Mouse (Mus musculus): ENCODE measurements around the gene Jam2. TPM values are rescaled to one million over a fixed set of nuclear protein-coding genes. Genes with fewer than 3 reads are reported as not detected.

The Jam2 gene
- polyA plus RNA-seq, 1 experiment from 2014 or later = 37.7 TPM

GRCm38 (mm10) chr16:84769619-84770464 is 4.1 kb upstream of the Jam2 start:
- H3K4me3 ChIP-seq (replicated peaks; ENCODE audit: low read depth, low read length) = no peak overlapping the region
- ATAC-seq (ENCODE audit: low FRiP score, low TSS enrichment) = no peak

DNA sequence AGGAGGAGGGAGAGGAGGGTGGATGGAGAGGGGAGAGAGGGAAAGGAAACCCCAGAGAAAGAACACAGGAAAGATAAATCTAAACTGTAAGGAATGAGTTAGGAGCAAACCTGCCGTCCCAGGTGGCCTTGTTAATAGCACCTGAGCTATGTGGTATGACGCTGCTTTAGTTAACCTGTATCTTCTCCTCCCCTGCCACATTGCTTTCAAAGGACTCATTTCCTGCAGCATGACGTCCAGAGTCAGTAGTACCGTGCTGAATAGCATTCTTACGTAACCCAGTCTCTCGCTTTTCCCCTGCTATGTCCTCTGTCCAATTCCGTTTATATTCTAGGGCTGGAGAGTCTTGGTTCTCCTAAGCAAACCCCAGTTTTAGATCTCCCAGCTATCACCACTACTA is 3.0 kb upstream of the Jam2 start:
- H3K4me2 ChIP-seq (ENCODE audit: low read length) = no peak overlapping the region
- H3K27ac ChIP-seq (replicated peaks; ENCODE audit: low read depth, low read length) = no peak overlapping the region
- H3K9ac ChIP-seq (replicated peaks; ENCODE audit: low read length) = no peak overlapping the region
- H3K36me3 ChIP-seq (ENCODE audit: control insufficient read depth, insufficient read depth, low read length) = no peaks in the 10 kb centered on the region
- WGBS = 92% methylated on average over 7 of the region's 7 CpGs
- H3K9me3 ChIP-seq (ENCODE audit: control insufficient read depth, low read length) = no peaks in the 10 kb centered on the region
- ATAC-seq (ENCODE audit: low FRiP score, low TSS enrichment) (no peak), DNase-seq (no peak)
- H3K4me3 ChIP-seq (replicated peaks; ENCODE audit: low read depth, low read length) = no peak overlapping the region
- H3K27me3 ChIP-seq (ENCODE audit: control insufficient read depth, insufficient read depth, low read length) = no peaks in the 10 kb centered on the region
- no peaks in the 10 kb centered on the region for H3K4me1 ChIP-seq (ENCODE audit: control insufficient read depth, insufficient read depth, low read length)

More at GRCm38 (mm10) chr16:84769619-84770464, 4.1 kb upstream of the Jam2 start:
- no peaks in the 10 kb centered on the region for H3K27me3 ChIP-seq (ENCODE audit: control insufficient read depth, insufficient read depth, low read length)
- H3K36me3 ChIP-seq (ENCODE audit: control insufficient read depth, insufficient read depth, low read length) = no peaks in the 10 kb centered on the region
- no peak overlapping the region for H3K27ac ChIP-seq (replicated peaks; ENCODE audit: low read depth, low read length)
- no peaks in the 10 kb centered on the region for H3K9me3 ChIP-seq (ENCODE audit: control insufficient read depth, low read length)
- no peaks in the 10 kb centered on the region for H3K4me1 ChIP-seq (ENCODE audit: control insufficient read depth, insufficient read depth, low read length)
- no peak overlapping the region for H3K4me2 ChIP-seq (ENCODE audit: low read length)
- 87% methylated on average over 19 of the region's 19 CpGs for WGBS
- no peak overlapping the region for H3K9ac ChIP-seq (replicated peaks; ENCODE audit: low read length)
- no peak for DNase-seq

DNA sequence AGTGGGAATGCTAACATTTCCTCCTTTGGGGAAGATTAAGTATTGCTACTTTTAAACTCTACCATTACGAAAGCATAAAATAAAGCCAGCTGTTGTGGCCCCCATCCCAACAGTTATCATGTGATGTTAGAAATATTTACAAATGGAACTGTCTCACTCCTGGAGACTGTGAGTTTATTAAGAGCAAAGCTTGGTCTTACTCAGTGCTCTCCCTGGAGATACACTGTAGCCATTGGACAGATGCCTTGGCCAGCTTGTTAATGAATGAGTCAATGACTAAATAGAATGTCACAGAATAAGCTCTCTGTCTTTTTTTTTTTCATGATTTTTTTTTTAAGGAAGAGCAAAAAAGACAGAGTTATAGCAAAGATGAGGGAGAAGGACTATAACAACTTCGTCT is 2.5 kb upstream of the Jam2 start:
- H3K4me1 ChIP-seq (ENCODE audit: control insufficient read depth, insufficient read depth, low read length) = no peaks in the 10 kb centered on the region; the same call in 1 of the 2 replicates
- no peak overlapping the region for H3K9ac ChIP-seq (replicated peaks; ENCODE audit: low read length)
- no peaks in the 10 kb centered on the region for H3K27me3 ChIP-seq (ENCODE audit: control insufficient read depth, insufficient read depth, low read length)
- DNase-seq (no peak), ATAC-seq (ENCODE audit: low FRiP score, low TSS enrichment) (no peak)
- H3K27ac ChIP-seq (replicated peaks; ENCODE audit: low read depth, low read length) = no peak overlapping the region
- no peak overlapping the region for H3K4me2 ChIP-seq (ENCODE audit: low read length)
- no peak overlapping the region for H3K4me3 ChIP-seq (replicated peaks; ENCODE audit: low read depth, low read length)
- WGBS = 93% methylated on average over 2 of the region's 2 CpGs
- H3K36me3 ChIP-seq (ENCODE audit: control insufficient read depth, insufficient read depth, low read length) = no peaks in the 10 kb centered on the region
- H3K9me3 ChIP-seq (ENCODE audit: control insufficient read depth, low read length) = no peaks in the 10 kb centered on the region

DNA sequence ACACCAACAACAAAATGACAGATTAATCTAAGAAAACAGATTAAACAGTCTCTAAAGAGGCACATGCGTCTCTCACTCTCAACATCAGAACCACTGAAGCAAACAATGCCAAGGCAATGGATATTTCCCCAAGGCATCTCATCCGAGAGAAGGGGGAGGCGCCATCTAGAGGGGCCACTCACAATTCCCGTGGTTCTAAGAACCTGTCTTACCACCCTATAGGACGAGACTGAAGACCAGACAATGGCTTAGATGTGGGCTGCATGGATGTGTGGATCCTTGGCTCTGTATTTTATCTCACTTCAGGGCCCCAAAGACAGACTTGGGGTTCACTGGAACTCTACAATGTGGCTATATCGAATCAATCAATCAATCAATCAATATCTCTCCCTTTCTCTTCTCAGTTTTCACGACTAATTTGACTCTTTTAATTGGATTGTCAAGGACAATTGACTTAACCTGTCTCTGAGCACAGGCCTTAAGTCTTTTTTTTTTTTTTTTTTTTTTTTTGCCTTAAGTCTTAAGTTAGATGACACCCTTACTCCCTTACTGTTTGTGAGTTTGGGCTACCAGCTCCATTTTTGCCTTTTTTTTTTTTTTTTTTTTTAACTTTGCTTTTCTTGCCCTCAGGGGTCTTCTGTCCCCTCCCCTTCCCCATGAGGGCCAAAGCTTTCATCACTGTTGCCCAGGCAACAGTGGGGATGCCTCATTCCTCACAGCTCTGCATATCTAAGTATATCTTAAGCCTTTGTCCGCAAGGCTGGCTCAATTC is 1.2 kb upstream of the Jam2 start:
- Histone ChIP-seq H3K9ac (replicated peaks; ENCODE audit: low read length) (peak overlapping the region; percentile 70; the same call in 1 of the 2 replicates), H3K36me3 (ENCODE audit: control insufficient read depth, insufficient read depth, low read length) (no peaks in the 10 kb centered on the region), H3K27me3 (ENCODE audit: control insufficient read depth, insufficient read depth, low read length) (no peaks in the 10 kb centered on the region), H3K4me2 (ENCODE audit: low read length) (peak overlapping the region; percentile 95), H3K4me3 (replicated peaks; ENCODE audit: low read depth, low read length) (peak overlapping the region; percentile 71), H3K27ac (replicated peaks; ENCODE audit: low read depth, low read length) (peak overlapping the region; percentile 91), H3K9me3 (ENCODE audit: control insufficient read depth, low read length) (no peaks in the 10 kb centered on the region), H3K4me1 (ENCODE audit: control insufficient read depth, insufficient read depth, low read length) (no peaks in the 10 kb centered on the region; the same call in 1 of the 2 replicates)
- ATAC-seq (ENCODE audit: low FRiP score, low TSS enrichment) (peak; percentile 59), DNase-seq (peak; percentile 82)
- WGBS = 4% methylated on average over 8 of the region's 8 CpGs

GRCm38 (mm10) chr16:84773268-84773861 is 558 bp upstream of the Jam2 start:
- no peaks in the 10 kb centered on the region for H3K27me3 ChIP-seq (ENCODE audit: control insufficient read depth, insufficient read depth, low read length)
- under 1% methylated on average over 15 of the region's 15 CpGs for WGBS
- 0 out of 2 replicates have a peak, but pooled peaks cover 1% of the 10 kb centered on the region for H3K36me3 ChIP-seq (ENCODE audit: control insufficient read depth, insufficient read depth, low read length)
- no peaks in the 10 kb centered on the region for H3K9me3 ChIP-seq (ENCODE audit: control insufficient read depth, low read length)
- peak overlapping the region; percentile 71 for H3K4me3 ChIP-seq (replicated peaks; ENCODE audit: low read depth, low read length)
- H3K4me1 ChIP-seq (ENCODE audit: control insufficient read depth, insufficient read depth, low read length) = no peaks in the 10 kb centered on the region; the same call in 1 of the 2 replicates
- peak overlapping the region; percentile 70 for H3K9ac ChIP-seq (replicated peaks; ENCODE audit: low read length)
- H3K4me2 ChIP-seq (ENCODE audit: low read length) = peak overlapping the region; percentile 95
- peak overlapping the region; percentile 91 for H3K27ac ChIP-seq (replicated peaks; ENCODE audit: low read depth, low read length)
- DNase-seq (peak; percentile 59), ATAC-seq (ENCODE audit: low FRiP score, low TSS enrichment) (peak; percentile 16; the same call in 1 of the 2 replicates)

GRCm38 (mm10) chr16:84774761-84775231 is 873 bp downstream of the Jam2 start:
- ATAC-seq (ENCODE audit: low FRiP score, low TSS enrichment) (peak; percentile 38), DNase-seq (peak; percentile 92)
- H3K4me2 ChIP-seq (ENCODE audit: low read length) = peak overlapping the region; percentile 95
- no peaks in the 10 kb centered on the region for H3K9me3 ChIP-seq (ENCODE audit: control insufficient read depth, low read length)
- H3K27ac ChIP-seq (replicated peaks; ENCODE audit: low read depth, low read length) = peak overlapping the region; percentile 91
- under 1% methylated on average over 23 of the region's 23 CpGs for WGBS
- H3K36me3 ChIP-seq (ENCODE audit: control insufficient read depth, insufficient read depth, low read length) = peaks cover 6% of the 10 kb centered on the region; the same call in 1 of the 2 replicates
- H3K4me1 ChIP-seq (ENCODE audit: control insufficient read depth, insufficient read depth, low read length) = no peaks in the 10 kb centered on the region; the same call in 1 of the 2 replicates
- H3K4me3 ChIP-seq (replicated peaks; ENCODE audit: low read depth, low read length) = peak overlapping the region; percentile 71
- H3K9ac ChIP-seq (replicated peaks; ENCODE audit: low read length) = peak overlapping the region; percentile 70
- H3K27me3 ChIP-seq (ENCODE audit: control insufficient read depth, insufficient read depth, low read length) = no peaks in the 10 kb centered on the region

DNA sequence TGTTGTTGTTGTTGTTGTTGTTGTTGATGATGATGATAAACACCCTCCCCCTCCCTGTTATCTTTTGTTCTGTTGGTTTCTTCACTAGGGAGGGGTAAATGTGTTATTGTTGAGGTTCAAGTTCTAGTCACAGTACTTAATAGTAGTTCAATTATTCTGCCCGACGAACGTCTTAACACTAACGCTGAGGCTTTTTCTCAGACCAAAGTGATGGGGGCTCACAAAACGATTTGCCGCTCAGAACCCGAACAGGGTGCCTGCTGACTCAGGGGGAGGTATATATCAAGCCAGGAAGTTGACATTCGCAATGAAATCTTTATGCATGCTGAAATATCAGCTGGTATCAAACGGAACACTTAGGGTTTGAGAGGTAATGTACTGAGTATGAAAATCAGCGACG is 1.4 kb downstream of the Jam2 start:
- no peak for ATAC-seq (ENCODE audit: low FRiP score, low TSS enrichment)
- Histone ChIP-seq H3K4me1 (ENCODE audit: control insufficient read depth, insufficient read depth, low read length) (no peaks in the 10 kb centered on the region; the same call in 1 of the 2 replicates), H3K9me3 (ENCODE audit: control insufficient read depth, low read length) (no peaks in the 10 kb centered on the region), H3K4me3 (replicated peaks; ENCODE audit: low read depth, low read length) (peak overlapping the region; percentile 71), H3K27me3 (ENCODE audit: control insufficient read depth, insufficient read depth, low read length) (no peaks in the 10 kb centered on the region), H3K9ac (replicated peaks; ENCODE audit: low read length) (peak overlapping the region; percentile 70; the same call in 1 of the 2 replicates), H3K4me2 (ENCODE audit: low read length) (peak overlapping the region; percentile 95), H3K36me3 (ENCODE audit: control insufficient read depth, insufficient read depth, low read length) (peaks cover 6% of the 10 kb centered on the region; the same call in 1 of the 2 replicates), H3K27ac (replicated peaks; ENCODE audit: low read depth, low read length) (no peak overlapping the region)
- WGBS = 9% methylated on average over 11 of the region's 11 CpGs
- DNase-seq = peak; percentile 18

DNA sequence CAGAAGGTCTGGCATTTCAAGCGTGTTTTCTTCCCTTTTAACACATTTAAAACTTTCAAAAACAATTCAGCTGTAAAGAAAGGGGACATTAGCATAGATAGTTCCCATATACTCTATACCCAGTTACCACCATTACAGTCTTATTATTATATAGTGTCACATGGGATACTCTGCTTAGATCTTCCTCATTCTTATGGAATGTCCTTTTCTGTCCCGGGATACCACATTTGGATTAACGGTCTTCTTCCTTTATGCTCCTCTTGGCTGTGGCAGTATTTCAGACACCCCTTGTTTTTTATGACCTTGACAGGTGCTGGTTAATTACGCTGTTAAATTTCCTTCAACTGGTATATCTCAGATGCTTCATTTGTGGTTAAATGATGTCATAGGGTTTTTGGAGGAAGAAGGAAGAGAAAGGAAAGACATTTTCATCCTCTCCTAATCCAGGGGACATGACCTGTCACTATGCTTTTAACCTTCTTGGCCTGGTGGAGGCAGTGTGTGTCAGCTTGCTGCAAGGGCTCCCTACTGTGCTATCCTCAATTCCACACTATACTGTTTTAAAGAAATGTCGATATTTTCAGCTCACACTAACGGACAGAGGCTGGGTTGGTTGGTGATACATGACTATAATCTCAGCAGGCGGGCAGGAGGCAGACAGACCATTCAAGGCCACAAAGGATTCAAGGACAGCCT is 2.3 kb downstream of the Jam2 start:
- Histone ChIP-seq H3K27ac (replicated peaks; ENCODE audit: low read depth, low read length) (no peak overlapping the region), H3K9me3 (ENCODE audit: control insufficient read depth, low read length) (no peaks in the 10 kb centered on the region), H3K4me2 (ENCODE audit: low read length) (peak overlapping the region; percentile 95), H3K9ac (replicated peaks; ENCODE audit: low read length) (no peak overlapping the region), H3K4me3 (replicated peaks; ENCODE audit: low read depth, low read length) (peak overlapping the region; percentile 71), H3K4me1 (ENCODE audit: control insufficient read depth, insufficient read depth, low read length) (no peaks in the 10 kb centered on the region; the same call in 1 of the 2 replicates), H3K27me3 (ENCODE audit: control insufficient read depth, insufficient read depth, low read length) (no peaks in the 10 kb centered on the region), H3K36me3 (ENCODE audit: control insufficient read depth, insufficient read depth, low read length) (peaks cover 6% of the 10 kb centered on the region; the same call in 1 of the 2 replicates)
- DNase-seq = peak; percentile 18
- ATAC-seq (ENCODE audit: low FRiP score, low TSS enrichment) = no peak
- WGBS = 38% methylated on average over 7 of the region's 7 CpGs

Measured in midbrain, embryonic 14.5 days (tissue).